Mouse (Mus musculus) bone marrow, adult 2 months (tissue): ENCODE results near the gene Foxn3.

Experiments used
- CTCF ChIP-seq: fragments of 200-500 bp; IDR thresholded peaks from 2 replicates; pipeline ENCODE4 v1.5.1; 2011; ENCODE audit warnings: low read length, control low read depth; ENCODE audit not compliant: control insufficient read depth, insufficient read depth
- POLR2A ChIP-seq: fragments of 200-500 bp; IDR thresholded peaks from 2 replicates; pipeline ENCODE4 v1.6.1; 2011; ENCODE audit warnings: low read depth, mild to moderate bottlenecking, control low read depth, low read length, borderline replicate concordance; ENCODE audit not compliant: control insufficient read depth

GRCm38 (mm10) chr12:99332144-99332807, 231.1 kb downstream of the Foxn3 start:
- TF ChIP-seq CTCF (no peak), POLR2A (no peak)
